Mouse (Mus musculus) spleen, embryonic (tissue): ENCODE results near the gene Bcl2a1a.
"Not testable (repeated sequence)": the region's sequence is repeated elsewhere in the genome, so short reads cannot be mapped to it uniquely, and the experiment has no call there.

Experiments used
- CTCF ChIA-PET: fragments of 350-600 bp; sonication (Branson Sonifier 250); formaldehyde crosslinking; loops from one replicate; lab custom pipeline; 2022; lab: Charles Lee

Gene Bcl2a1a

GRCm38 (mm10) chr9:88956670-88957153 is at the start of gene Bcl2a1a:
TSS of gene Bcl2a1a (plus strand) at chr9:88956900.
- CTCF ChIA-PET, result not testable (repeated sequence)

GRCm38 (mm10) chr9:88916576-88916975 is 40.1 kb upstream of the Bcl2a1a start:
- CTCF ChIA-PET, result not testable (repeated sequence)

GRCm38 (mm10) chr9:88938312-88938711 is 18.4 kb upstream of the Bcl2a1a start:
- CTCF ChIA-PET, result not testable (repeated sequence)

- CTCF ChIA-PET, result not testable (repeated sequence)
These were observed 5.2 kb upstream of the Bcl2a1a start for GRCm38 (mm10) chr9:88951466-88951865.

- CTCF ChIA-PET, result not testable (repeated sequence)
These were observed 3.5 kb upstream of the Bcl2a1a start for GRCm38 (mm10) chr9:88953151-88953550.

- CTCF ChIA-PET, result not testable (repeated sequence)
These were observed 1.5 kb upstream of the Bcl2a1a start for GRCm38 (mm10) chr9:88955224-88955623.

- CTCF ChIA-PET, result not testable (repeated sequence)
These were observed 665 bp upstream of the Bcl2a1a start for GRCm38 (mm10) chr9:88956035-88956434.

GRCm38 (mm10) chr9:88958891-88959290 is 2.2 kb downstream of the Bcl2a1a start:
- CTCF ChIA-PET, result no interaction called here

- CTCF ChIA-PET, result not testable (repeated sequence)
These were observed 3.3 kb downstream of the Bcl2a1a start for GRCm38 (mm10) chr9:88959981-88960380.

- CTCF ChIA-PET, result not testable (repeated sequence)
These were observed 9.8 kb downstream of the Bcl2a1a start for GRCm38 (mm10) chr9:88966462-88966861.

- CTCF ChIA-PET, result not testable (repeated sequence)
These were observed 12.8 kb downstream of the Bcl2a1a start for GRCm38 (mm10) chr9:88969502-88969901.

GRCm38 (mm10) chr9:88976875-88977274 is 20.2 kb downstream of the Bcl2a1a start:
- CTCF ChIA-PET, result not testable (repeated sequence)

- CTCF ChIA-PET, result not testable (repeated sequence)
These were observed 23.1 kb downstream of the Bcl2a1a start for GRCm38 (mm10) chr9:88979781-88980180.

- CTCF ChIA-PET, result not testable (repeated sequence)
These were observed 44.8 kb downstream of the Bcl2a1a start for GRCm38 (mm10) chr9:89001541-89001940.
